28 mouse cellular contexts compared by ENCODE assay signal in genomic region chr1:16790733-16791309, GRCm38 (mm10).
DNase-seq lines count a peak whose midpoint lies in the region; ATAC-seq and TF ChIP-seq lines count a peak whose summit lies in the region.
"Had no signal": no experiment of that assay in that cellular context is flagged by ENCODE, and none has a peak within 500 bp of the region (broad histone marks: within the 10 kb centered on the region; RNA-seq: fewer than 3 reads in every experiment).

No protein-coding gene starts in this region.

- no peak overlapping the region for H3K27ac ChIP-seq in heart, embryonic 12.5 days (ENCODE audit: poor library complexity, severe bottlenecking)
- no peak overlapping the region for H3K27ac ChIP-seq in heart, adult 2 months
- no peak overlapping the region for H3K27ac ChIP-seq in hindbrain, embryonic 13.5 days
- H3K27ac ChIP-seq: embryonic facial prominence, embryonic 13.5 days; embryonic facial prominence, embryonic 15.5 days; forebrain, embryonic 10.5 days; forebrain, embryonic 12.5 days had no signal

- H3K27me3 ChIP-seq in heart, embryonic 12.5 days (replicated peaks), result no peaks in the 10 kb centered on the region
- H3K27me3 ChIP-seq in heart, adult 2 months (ENCODE audit: control insufficient read depth, insufficient read depth, low read length), result no peaks in the 10 kb centered on the region
- no peaks in the 10 kb centered on the region for H3K27me3 ChIP-seq in hindbrain, embryonic 13.5 days
- H3K27me3 ChIP-seq: CH12.LX; embryonic facial prominence, embryonic 13.5 days; embryonic facial prominence, embryonic 15.5 days; forebrain, embryonic 12.5 days had no signal

- H3K9ac ChIP-seq in heart, embryonic 12.5 days, result no peak overlapping the region
- no peak overlapping the region for H3K9ac ChIP-seq in heart, adult 2 months (ENCODE audit: low read depth, low read length)
- no peak overlapping the region for H3K9ac ChIP-seq in hindbrain, embryonic 13.5 days
- H3K9ac ChIP-seq: embryonic facial prominence, embryonic 13.5 days; embryonic facial prominence, embryonic 15.5 days; forebrain, embryonic 12.5 days had no signal

- H3K4me2 ChIP-seq in heart, embryonic 12.5 days, result no peak overlapping the region
- H3K4me2 ChIP-seq in hindbrain, embryonic 13.5 days, result no peak overlapping the region
- H3K4me2 ChIP-seq: embryonic facial prominence, embryonic 13.5 days; embryonic facial prominence, embryonic 15.5 days; forebrain, embryonic 12.5 days had no signal

- no peaks in the 10 kb centered on the region for H3K79me2 ChIP-seq in heart, adult 2 months (replicated peaks; ENCODE audit: control insufficient read depth, insufficient read depth, low read length)

- no peak for TF ChIP-seq POLR2A in heart, adult 2 months (IDR thresholded peaks at IDR 0.05; ENCODE audit: insufficient read depth, low read depth, low read length)

- no peaks in the 10 kb centered on the region for H3K4me1 ChIP-seq in heart, embryonic 12.5 days (replicated peaks)
- no peaks in the 10 kb centered on the region for H3K4me1 ChIP-seq in heart, adult 2 months (ENCODE audit: control insufficient read depth, insufficient read depth, low read length)
- H3K4me1 ChIP-seq in hindbrain, embryonic 13.5 days (replicated peaks), result no peaks in the 10 kb centered on the region
- H3K4me1 ChIP-seq: embryonic facial prominence, embryonic 13.5 days; embryonic facial prominence, embryonic 15.5 days; forebrain, embryonic 10.5 days; forebrain, embryonic 12.5 days had no signal

- ATAC-seq in heart, embryonic 12.5 days (ENCODE audit: insufficient number of reproducible peaks, low FRiP score), result peak; percentile 80
- ATAC-seq in hindbrain, embryonic 13.5 days (ENCODE audit: low FRiP score), result no peak
- ATAC-seq: CD4-positive, CD25-positive, alpha-beta regulatory T cell, adult 4 months; forebrain, embryonic 14.5 days; forebrain, embryonic 16.5 days had no signal

- no peak for DNase-seq in heart, adult 2 months
- DNase-seq in 3134 (ENCODE audit: extremely low read depth, insufficient read length, low spot score) (peak; percentile 33), 3T3-L1 (ENCODE audit: low read depth, low spot score) (peak; percentile 67), NIH3T3 (ENCODE audit: low read depth) (peak; percentile 24)
- DNase-seq in spleen, adult 12 weeks (ENCODE audit: low spot score), result no peak
- DNase-seq in frontal cortex, postnatal 10 days (ENCODE audit: low spot score in 2 of 2), result no peak
- DNase-seq: adrenal gland, adult 2 months; adrenal gland, postnatal 10 days; adrenal gland, postnatal 25 days; cerebellum, adult 11 months; cerebellum, adult 18-20 months; cerebellum, adult 8-10 months; cerebellum, adult 9-11 months; cerebellum, postnatal 14 days; cerebellum, postnatal 36 days; embryo, embryonic 11 days had no signal

- no peaks in the 10 kb centered on the region for H3K9me3 ChIP-seq in heart, embryonic 12.5 days (replicated peaks)
- no peaks in the 10 kb centered on the region for H3K9me3 ChIP-seq in hindbrain, embryonic 13.5 days
- H3K9me3 ChIP-seq: embryonic facial prominence, embryonic 13.5 days; embryonic facial prominence, embryonic 15.5 days; forebrain, embryonic 10.5 days; forebrain, embryonic 12.5 days; G1E had no signal

- WGBS in heart, embryonic 12.5 days, result 84% methylated on average over 4 of the region's 4 CpGs
- WGBS in heart, adult 2 months, result 85% methylated on average over 4 of the region's 4 CpGs
- 95% methylated on average over 4 of the region's 4 CpGs for WGBS in hindbrain, embryonic 13.5 days

- no peaks in the 10 kb centered on the region for H3K36me3 ChIP-seq in heart, embryonic 12.5 days
- H3K36me3 ChIP-seq in heart, adult 2 months (ENCODE audit: control insufficient read depth, insufficient read depth, low read length), result no peaks in the 10 kb centered on the region
- no peaks in the 10 kb centered on the region for H3K36me3 ChIP-seq in hindbrain, embryonic 13.5 days
- H3K36me3 ChIP-seq: embryonic facial prominence, embryonic 13.5 days; embryonic facial prominence, embryonic 15.5 days; forebrain, embryonic 10.5 days; forebrain, embryonic 12.5 days; G1E had no signal

- TF ChIP-seq CTCF in heart, adult 2 months (IDR thresholded peaks at IDR 0.05), result no peak

- no peak for TF ChIP-seq EP300 in heart, adult 2 months (IDR thresholded peaks at IDR 0.05; ENCODE audit: insufficient read depth, low read depth, low read length)

- H3K4me3 ChIP-seq in heart, embryonic 12.5 days, result no peak overlapping the region
- H3K4me3 ChIP-seq in heart, adult 2 months, result no peak overlapping the region
- H3K4me3 ChIP-seq in hindbrain, embryonic 13.5 days, result no peak overlapping the region
- H3K4me3 ChIP-seq: embryonic facial prominence, embryonic 13.5 days; embryonic facial prominence, embryonic 15.5 days; erythroblast, embryonic 14.5 days; forebrain, embryonic 10.5 days; forebrain, embryonic 12.5 days had no signal

- intact Hi-C loops in heart, adult 2 months (cut with DNase I), result no loop called here

Comparison
In these comparisons a context has a peak if more than half of its experiments do, and no peak if none do; other contexts are left out.
1. DNase-seq: peak in 3134 (single experiment), 3T3-L1 (single experiment) and NIH3T3 (single experiment); none in heart, adult 2 months (0 of 2), spleen, adult 12 weeks (single experiment) and frontal cortex, postnatal 10 days (0 of 2).